Mouse (Mus musculus): Measurements from ENCODE around the gene Nags. TPM values are rescaled to one million over a fixed set of nuclear protein-coding genes. Genes with fewer than 3 reads are reported as not detected.

Gene Nags
- polyA plus RNA-seq, 1 experiment from 2014 or later, result not detected

- no peaks in the 10 kb centered on the region for H3K27me3 ChIP-seq (ENCODE audit: control insufficient read depth, insufficient read depth, low read length)
- DNase-seq (ENCODE audit: low spot score) (no peak), ATAC-seq (ENCODE audit: low FRiP score) (no peak)
- H3K9ac ChIP-seq, result no peak overlapping the region
- 85% methylated on average over 8 of the region's 8 CpGs for WGBS
- H3K4me3 ChIP-seq (replicated peaks; ENCODE audit: low read length), result no peak overlapping the region
- no peaks in the 10 kb centered on the region for H3K36me3 ChIP-seq (replicated peaks; ENCODE audit: control insufficient read depth, insufficient read depth)
- H3K27ac ChIP-seq, result no peak overlapping the region
- no peaks in the 10 kb centered on the region for H3K4me1 ChIP-seq (replicated peaks; ENCODE audit: control insufficient read depth, insufficient read depth, low read length)
- H3K9me3 ChIP-seq (ENCODE audit: control insufficient read depth, low read length), result no peaks in the 10 kb centered on the region
- no peak overlapping the region for H3K4me2 ChIP-seq (replicated peaks)
Measured at GRCm38 (mm10) chr11:102116241-102116640, 29.1 kb upstream of the Nags start.

DNA sequence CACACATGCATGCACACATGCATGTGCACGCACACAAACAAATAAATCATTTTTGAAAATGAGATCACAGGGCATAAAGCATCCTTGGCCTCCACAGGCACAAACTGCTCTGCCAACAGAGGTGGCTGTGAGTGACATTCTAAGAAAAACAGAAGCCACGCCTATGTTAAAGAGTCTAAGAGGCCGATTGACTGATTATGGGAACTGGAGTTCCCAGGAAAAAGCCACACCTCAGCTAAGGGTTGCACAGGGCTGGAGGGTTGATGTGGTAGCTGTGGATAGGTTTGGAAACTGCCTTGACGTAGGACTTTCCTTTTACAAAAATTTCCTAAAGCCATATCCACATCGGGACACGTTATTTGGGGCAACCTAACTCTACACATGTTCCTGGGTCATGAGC lies 27.9 kb upstream of the Nags start:
- no peak for ATAC-seq (ENCODE audit: low FRiP score)
- Histone ChIP-seq H3K4me2 (replicated peaks) (no peak overlapping the region), H3K27ac (no peak overlapping the region), H3K27me3 (ENCODE audit: control insufficient read depth, insufficient read depth, low read length) (no peaks in the 10 kb centered on the region), H3K4me1 (replicated peaks; ENCODE audit: control insufficient read depth, insufficient read depth, low read length) (no peaks in the 10 kb centered on the region), H3K9me3 (ENCODE audit: control insufficient read depth, low read length) (no peaks in the 10 kb centered on the region), H3K4me3 (replicated peaks; ENCODE audit: low read length) (no peak overlapping the region), H3K36me3 (replicated peaks; ENCODE audit: control insufficient read depth, insufficient read depth) (no peaks in the 10 kb centered on the region), H3K9ac (no peak overlapping the region)
- DNase-seq (ENCODE audit: low spot score), result no peak
- WGBS, result 92% methylated on average over 6 of the region's 6 CpGs

DNA sequence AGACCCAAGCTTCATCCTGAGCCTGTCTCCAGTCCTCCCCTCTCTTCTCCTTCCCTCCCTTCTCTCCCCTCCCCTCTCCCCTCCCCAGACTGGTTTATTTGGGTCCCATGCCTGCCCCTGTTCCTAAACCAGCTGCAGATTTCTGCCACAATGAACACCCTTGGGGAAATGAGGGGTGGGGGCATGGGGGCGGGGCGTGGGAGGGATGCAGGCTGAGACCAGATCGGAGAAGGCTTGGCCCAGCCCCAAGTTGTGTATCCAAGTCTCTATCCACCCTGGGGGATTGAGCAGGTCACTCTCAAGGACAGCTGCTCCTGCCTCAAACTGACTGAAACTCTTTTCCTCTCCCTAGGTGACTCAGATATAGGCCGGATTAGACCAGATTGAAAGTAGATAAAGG lies 10.8 kb upstream of the Nags start:
- H3K36me3 ChIP-seq (replicated peaks; ENCODE audit: control insufficient read depth, insufficient read depth), result no peaks in the 10 kb centered on the region
- H3K9me3 ChIP-seq (ENCODE audit: control insufficient read depth, low read length), result no peaks in the 10 kb centered on the region
- H3K27me3 ChIP-seq (ENCODE audit: control insufficient read depth, insufficient read depth, low read length), result no peaks in the 10 kb centered on the region; the same call in 1 of the 2 replicates
- DNase-seq (ENCODE audit: low spot score) (no peak), ATAC-seq (ENCODE audit: low FRiP score) (no peak)
- no peak overlapping the region for H3K4me2 ChIP-seq (replicated peaks)
- WGBS, result 19% methylated on average over 4 of the region's 4 CpGs
- no peaks in the 10 kb centered on the region for H3K4me1 ChIP-seq (replicated peaks; ENCODE audit: control insufficient read depth, insufficient read depth, low read length)
- H3K27ac ChIP-seq, result no peak overlapping the region
- no peak overlapping the region for H3K4me3 ChIP-seq (replicated peaks; ENCODE audit: low read length)
- H3K9ac ChIP-seq, result no peak overlapping the region

- H3K27ac ChIP-seq, result no peak overlapping the region
- 44% methylated on average over 13 of the region's 13 CpGs for WGBS
- ATAC-seq (ENCODE audit: low FRiP score) (no peak; the same call in 1 of the 2 replicates), DNase-seq (ENCODE audit: low spot score) (no peak)
- H3K36me3 ChIP-seq (replicated peaks; ENCODE audit: control insufficient read depth, insufficient read depth), result no peaks in the 10 kb centered on the region
- H3K4me3 ChIP-seq (replicated peaks; ENCODE audit: low read length), result peak overlapping the region; percentile 14; the same call in 1 of the 2 replicates
- no peaks in the 10 kb centered on the region for H3K4me1 ChIP-seq (replicated peaks; ENCODE audit: control insufficient read depth, insufficient read depth, low read length)
- H3K9ac ChIP-seq, result 0 out of 2 replicates have a peak overlapping the region, but pooled peaks have one; percentile 32
- no peaks in the 10 kb centered on the region for H3K9me3 ChIP-seq (ENCODE audit: control insufficient read depth, low read length)
- peaks cover 5% of the 10 kb centered on the region for H3K27me3 ChIP-seq (ENCODE audit: control insufficient read depth, insufficient read depth, low read length)
- H3K4me2 ChIP-seq (replicated peaks), result peak overlapping the region; percentile 52
Measured at GRCm38 (mm10) chr11:102137625-102138446, 7.5 kb upstream of the Nags start.

GRCm38 (mm10) chr11:102138447-102138740 lies 6.9 kb upstream of the Nags start:
- under 1% methylated on average over 18 of the region's 18 CpGs for WGBS
- DNase-seq (ENCODE audit: low spot score) (peak; percentile 78), ATAC-seq (ENCODE audit: low FRiP score) (peak; percentile 65; the same call in 1 of the 2 replicates)
- peaks cover 11% of the 10 kb centered on the region for H3K27me3 ChIP-seq (ENCODE audit: control insufficient read depth, insufficient read depth, low read length)
- H3K27ac ChIP-seq, result no peak overlapping the region
- 0 out of 2 replicates have a peak overlapping the region, but pooled peaks have one; percentile 32 for H3K9ac ChIP-seq
- peak overlapping the region; percentile 52 for H3K4me2 ChIP-seq (replicated peaks)
- H3K4me1 ChIP-seq (replicated peaks; ENCODE audit: control insufficient read depth, insufficient read depth, low read length), result no peaks in the 10 kb centered on the region
- no peaks in the 10 kb centered on the region for H3K36me3 ChIP-seq (replicated peaks; ENCODE audit: control insufficient read depth, insufficient read depth)
- no peaks in the 10 kb centered on the region for H3K9me3 ChIP-seq (ENCODE audit: control insufficient read depth, low read length)
- H3K4me3 ChIP-seq (replicated peaks; ENCODE audit: low read length), result peak overlapping the region; percentile 14; the same call in 1 of the 2 replicates

GRCm38 (mm10) chr11:102140508-102140907 lies 4.8 kb upstream of the Nags start:
- Histone ChIP-seq H3K36me3 (replicated peaks; ENCODE audit: control insufficient read depth, insufficient read depth) (no peaks in the 10 kb centered on the region), H3K4me1 (replicated peaks; ENCODE audit: control insufficient read depth, insufficient read depth, low read length) (no peaks in the 10 kb centered on the region; the same call in 1 of the 2 replicates), H3K4me3 (replicated peaks; ENCODE audit: low read length) (no peak overlapping the region), H3K9ac (no peak overlapping the region), H3K27me3 (ENCODE audit: control insufficient read depth, insufficient read depth, low read length) (peaks cover 32% of the 10 kb centered on the region), H3K4me2 (replicated peaks) (no peak overlapping the region), H3K27ac (no peak overlapping the region), H3K9me3 (ENCODE audit: control insufficient read depth, low read length) (no peaks in the 10 kb centered on the region)
- DNase-seq (ENCODE audit: low spot score), result peak; percentile 84
- no peak for ATAC-seq (ENCODE audit: low FRiP score)
- WGBS, result 3% methylated on average over 5 of the region's 5 CpGs

GRCm38 (mm10) chr11:102142355-102142754 lies 3.0 kb upstream of the Nags start:
- Histone ChIP-seq H3K27me3 (ENCODE audit: control insufficient read depth, insufficient read depth, low read length) (peaks cover 50% of the 10 kb centered on the region), H3K9ac (no peak overlapping the region), H3K36me3 (replicated peaks; ENCODE audit: control insufficient read depth, insufficient read depth) (no peaks in the 10 kb centered on the region), H3K4me3 (replicated peaks; ENCODE audit: low read length) (no peak overlapping the region), H3K9me3 (ENCODE audit: control insufficient read depth, low read length) (no peaks in the 10 kb centered on the region), H3K27ac (no peak overlapping the region), H3K4me2 (replicated peaks) (no peak overlapping the region), H3K4me1 (replicated peaks; ENCODE audit: control insufficient read depth, insufficient read depth, low read length) (no peaks in the 10 kb centered on the region; the same call in 1 of the 2 replicates)
- WGBS, result 74% methylated on average over 7 of the region's 7 CpGs
- no peak for DNase-seq (ENCODE audit: low spot score)
- no peak for ATAC-seq (ENCODE audit: low FRiP score)

DNA sequence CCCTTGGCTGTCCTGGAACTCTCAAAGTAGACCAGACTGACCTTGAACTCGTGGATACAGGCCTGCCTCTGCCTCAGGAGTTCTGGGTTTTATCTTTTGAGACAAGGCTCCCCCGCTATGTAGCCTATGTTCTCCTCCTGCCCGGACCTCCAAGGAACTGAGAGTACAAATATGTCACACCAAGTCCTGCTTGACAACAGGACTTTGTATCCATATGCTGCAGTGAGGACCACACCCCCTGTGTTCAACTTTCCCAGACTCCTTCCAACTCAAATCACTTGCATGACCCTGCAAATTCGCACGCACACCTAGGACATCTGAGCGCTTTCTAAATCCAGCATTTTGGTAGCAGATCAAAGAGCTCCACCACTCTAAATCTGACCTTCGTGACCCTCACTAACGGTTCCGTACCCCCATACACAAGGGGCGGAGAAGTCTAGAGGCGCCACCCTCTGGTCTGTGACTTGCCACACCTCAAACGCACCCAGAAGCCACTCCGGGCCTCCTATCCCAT lies 299 bp upstream of the Nags start:
- no peak for ATAC-seq (ENCODE audit: low FRiP score)
- H3K27ac ChIP-seq, result no peak overlapping the region
- no peak overlapping the region for H3K9ac ChIP-seq
- no peaks in the 10 kb centered on the region for H3K36me3 ChIP-seq (replicated peaks; ENCODE audit: control insufficient read depth, insufficient read depth)
- H3K9me3 ChIP-seq (ENCODE audit: control insufficient read depth, low read length), result no peaks in the 10 kb centered on the region
- DNase-seq (ENCODE audit: low spot score), result no peak
- WGBS, result 21% methylated on average over 13 of the region's 13 CpGs
- H3K4me3 ChIP-seq (replicated peaks; ENCODE audit: low read length), result peak overlapping the region; percentile 15
- no peaks in the 10 kb centered on the region; the same call in 1 of the 2 replicates for H3K4me1 ChIP-seq (replicated peaks; ENCODE audit: control insufficient read depth, insufficient read depth, low read length)
- H3K27me3 ChIP-seq (ENCODE audit: control insufficient read depth, insufficient read depth, low read length), result peaks cover 73% of the 10 kb centered on the region
- peak overlapping the region; percentile 32 for H3K4me2 ChIP-seq (replicated peaks)

DNA sequence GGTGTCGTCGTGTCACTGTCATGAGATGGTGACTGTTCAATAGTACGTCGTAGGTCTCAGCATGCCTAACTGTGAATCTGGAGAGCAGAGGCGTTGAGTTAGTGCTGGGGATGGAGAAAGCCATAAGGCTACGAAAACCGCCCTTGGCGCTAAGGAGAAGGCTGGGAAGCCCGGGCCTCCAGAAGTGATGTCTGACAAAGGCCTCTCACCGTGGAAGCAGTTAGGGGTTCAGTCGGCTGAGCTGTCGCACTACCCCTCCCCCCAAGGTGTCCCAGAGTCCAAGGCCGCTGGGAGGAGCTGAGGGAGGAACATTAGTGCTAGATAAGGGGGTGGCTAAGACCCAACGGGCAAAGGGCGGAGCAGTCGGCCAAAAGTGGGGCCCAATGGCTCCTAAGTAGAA lies 692 bp downstream of the Nags start:
- Histone ChIP-seq H3K9ac (no peak overlapping the region), H3K9me3 (ENCODE audit: control insufficient read depth, low read length) (no peaks in the 10 kb centered on the region), H3K4me3 (replicated peaks; ENCODE audit: low read length) (0 out of 2 replicates have a peak overlapping the region, but pooled peaks have one; percentile 15), H3K4me1 (replicated peaks; ENCODE audit: control insufficient read depth, insufficient read depth, low read length) (no peaks in the 10 kb centered on the region; the same call in 1 of the 2 replicates), H3K4me2 (replicated peaks) (no peak overlapping the region), H3K27me3 (ENCODE audit: control insufficient read depth, insufficient read depth, low read length) (peaks cover 73% of the 10 kb centered on the region), H3K36me3 (replicated peaks; ENCODE audit: control insufficient read depth, insufficient read depth) (no peaks in the 10 kb centered on the region), H3K27ac (no peak overlapping the region)
- WGBS, result 5% methylated on average over 16 of the region's 16 CpGs
- no peak for ATAC-seq (ENCODE audit: low FRiP score)
- no peak for DNase-seq (ENCODE audit: low spot score)

All from hindbrain, embryonic 14.5 days (tissue).